Mouse (Mus musculus): Measurements from ENCODE around the gene Zranb2. TPM values are rescaled to one million over a fixed set of nuclear protein-coding genes. Genes with fewer than 3 reads are reported as not detected.

Gene Zranb2
- total RNA-seq (2023), result 10 to 100 TPM; 35.4 to 36.8 TPM

DNA sequence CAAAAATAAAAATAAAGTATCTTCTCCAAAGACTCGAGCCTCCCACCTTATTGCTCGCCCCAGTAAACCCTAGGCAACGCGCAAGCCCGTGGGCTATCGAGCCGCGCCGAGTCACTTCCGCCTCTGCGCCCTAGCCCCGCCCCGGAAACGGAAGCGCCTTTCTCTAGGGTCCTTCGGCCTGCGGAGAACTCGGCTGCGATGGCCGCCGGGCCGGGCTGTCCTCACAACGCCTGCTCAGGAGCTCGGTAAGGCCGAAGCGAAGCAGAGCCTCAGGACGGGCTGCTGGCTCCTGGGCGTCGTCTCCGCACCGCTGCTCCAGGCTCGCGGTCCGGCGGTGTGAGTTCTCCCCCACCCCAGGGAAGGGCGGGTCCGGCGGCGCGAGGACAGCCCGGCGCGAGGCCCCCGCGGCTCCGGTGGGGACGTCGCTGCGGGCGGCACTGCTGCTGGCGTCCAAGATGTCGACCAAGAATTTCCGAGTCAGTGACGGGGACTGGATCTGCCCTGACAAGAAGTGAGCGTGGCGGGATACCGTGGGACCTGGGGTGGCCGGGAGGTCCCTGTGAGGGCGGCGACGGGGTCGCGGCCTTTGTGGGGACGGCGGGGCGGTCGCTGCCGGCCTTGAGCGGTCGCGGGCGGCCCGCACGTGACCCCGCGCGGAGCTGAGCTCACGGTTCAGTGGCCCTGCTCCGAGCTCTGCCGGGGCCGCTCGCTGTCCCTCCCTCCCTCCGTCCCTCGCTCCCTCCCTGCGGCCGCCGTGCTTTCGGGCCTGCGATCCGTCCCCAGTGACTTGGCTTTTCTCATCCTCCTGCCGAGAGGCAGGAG is at the start of gene Zranb2:
Zranb2 (plus strand) TSS at position 197 of the 822 bp plus-strand sequence.

DNA sequence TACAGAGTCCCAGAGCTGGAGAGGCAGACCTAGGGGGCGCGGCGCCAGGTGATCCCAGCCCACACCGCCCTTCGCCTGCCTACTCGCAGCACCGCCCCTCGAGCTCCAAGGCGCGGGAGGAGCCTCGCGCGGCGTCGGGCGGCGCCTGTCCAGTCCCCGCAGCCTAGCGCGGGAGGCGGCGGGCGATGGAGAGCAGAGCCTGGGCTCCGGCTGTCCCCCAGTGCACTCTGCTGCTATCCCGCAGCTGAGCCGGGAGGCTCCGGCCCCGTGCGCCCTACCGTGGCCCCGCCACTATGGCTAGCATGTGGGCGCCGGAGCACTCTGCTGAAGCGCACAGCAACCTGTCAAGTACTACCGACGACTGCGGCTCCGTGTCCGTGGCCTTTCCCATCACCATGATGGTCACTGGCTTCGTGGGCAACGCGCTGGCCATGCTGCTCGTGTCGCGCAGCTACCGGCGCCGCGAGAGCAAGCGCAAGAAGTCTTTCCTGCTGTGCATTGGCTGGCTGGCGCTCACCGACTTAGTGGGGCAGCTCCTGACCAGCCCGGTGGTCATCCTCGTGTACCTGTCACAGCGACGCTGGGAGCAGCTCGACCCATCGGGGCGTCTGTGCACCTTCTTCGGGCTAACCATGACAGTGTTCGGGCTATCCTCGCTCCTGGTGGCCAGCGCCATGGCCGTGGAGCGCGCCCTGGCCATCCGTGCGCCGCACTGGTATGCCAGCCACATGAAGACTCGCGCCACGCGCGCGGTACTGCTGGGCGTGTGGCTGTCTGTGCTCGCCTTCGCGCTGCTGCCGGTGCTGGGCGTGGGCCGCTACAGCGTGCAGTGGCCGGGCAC is 33.0 kb downstream of the Zranb2 start, which contains the start of gene Ptger3:
Ptger3 (plus strand) TSS at position 168 of the 841 bp plus-strand sequence.

Other genes with a start within 250 kb of the Zranb2 start
- gene Ptger3, start 32.7 kb downstream of the Zranb2 start, total RNA-seq (2023), result under 1 TPM; 0.16 to 0.40 TPM